Mouse (Mus musculus) ES-E14 (cell line): ENCODE results near the gene Ralb.

ENCODE experiments used
- CHD2 ChIP-seq: IDR thresholded peaks from 2 replicates; pipeline ENCODE4 v1.6.1; 2014; ENCODE audit warnings: mild to moderate bottlenecking, low read depth, low read length, inconsistent platforms
- HCFC1 ChIP-seq: IDR thresholded peaks from 2 replicates; pipeline ENCODE4 v1.6.1; 2012; ENCODE audit warnings: low read length, inconsistent platforms, borderline replicate concordance; ENCODE audit not compliant: insufficient read depth
- ZNF384 ChIP-seq: IDR thresholded peaks from 2 replicates; pipeline ENCODE4 v1.6.1; 2012; ENCODE audit warnings: low read depth, low read length, inconsistent platforms

DNA sequence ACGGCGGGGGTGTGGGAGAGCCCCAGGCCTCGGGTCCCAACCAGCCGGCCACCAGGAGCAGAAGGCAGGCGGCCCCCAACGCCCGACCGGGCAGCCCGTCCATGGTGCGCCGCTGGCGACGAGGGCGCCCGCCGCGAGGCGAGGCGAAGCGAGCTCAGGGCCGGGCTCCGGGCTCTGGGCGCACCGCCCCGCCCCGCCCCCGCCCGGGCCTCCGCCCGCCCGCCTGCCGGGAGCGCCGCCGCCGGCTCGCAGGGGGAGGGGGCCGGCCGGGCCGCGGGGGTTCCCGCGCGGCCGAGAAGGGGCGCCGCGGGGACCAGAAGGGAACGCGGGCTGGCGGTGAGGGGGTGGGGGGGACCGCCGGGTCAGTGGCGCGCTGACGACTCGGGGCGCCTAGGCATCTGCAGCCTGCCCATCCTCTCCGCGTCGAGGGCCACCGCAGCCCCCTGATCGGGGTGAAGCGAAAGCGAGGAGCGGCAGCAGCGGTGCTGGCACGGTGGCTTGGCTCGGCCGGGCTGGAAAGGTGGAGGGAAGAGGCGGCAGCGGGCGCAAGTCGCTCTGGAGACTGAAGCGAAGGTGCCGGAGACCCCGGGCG lies 83.5 kb downstream of the Ralb start:
- TF ChIP-seq HCFC1 (no peak), CHD2 (no peak), ZNF384 (no peak)
